8 mouse cellular contexts compared by ENCODE assay signal in the genomic region with DNA sequence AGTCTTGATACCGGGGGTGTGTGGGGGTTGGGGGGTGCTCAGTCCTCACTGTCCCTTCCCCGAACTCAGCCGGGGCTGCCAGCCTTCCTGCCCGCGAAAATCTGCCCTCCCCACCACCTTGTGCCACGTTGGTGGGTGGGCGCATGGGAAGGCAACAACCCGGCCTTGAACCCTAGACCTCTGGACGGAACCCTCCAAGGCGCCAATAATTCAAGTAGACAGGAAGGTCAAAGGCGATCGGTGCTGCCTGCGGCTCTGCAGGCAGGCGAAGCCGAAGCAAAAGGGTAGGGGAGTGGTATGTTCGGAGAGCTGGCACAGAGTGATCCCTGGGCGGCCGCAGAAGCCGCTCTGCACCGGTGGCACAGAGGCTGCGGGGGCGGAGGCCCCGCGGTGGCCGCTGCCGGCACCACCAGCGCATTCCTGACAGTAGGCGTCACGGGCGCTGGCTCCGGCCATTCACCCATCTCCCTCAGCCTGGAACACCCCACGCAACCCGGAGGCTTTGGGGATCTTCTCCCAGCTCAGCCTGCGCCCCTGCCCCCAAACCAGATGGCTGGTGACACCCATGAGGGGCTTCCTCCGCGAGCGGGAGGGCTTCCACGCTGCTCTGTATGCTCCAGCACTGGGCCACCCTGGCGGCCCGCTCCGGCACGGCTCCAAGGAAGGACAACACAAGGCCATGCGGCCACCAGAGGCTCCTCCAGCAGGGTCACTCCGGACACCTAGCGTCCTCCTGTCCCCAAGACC. TPM values are rescaled to one million over a fixed set of nuclear protein-coding genes. Genes with fewer than 3 reads are reported as not detected.
DNase-seq lines count a peak whose midpoint lies in the region; ATAC-seq lines count a peak whose summit lies in the region.

No protein-coding gene starts in this region.

- under 1% methylated on average over 44 of the region's 45 CpGs for WGBS in intestine, embryonic 14.5 days

- ATAC-seq in intestine, embryonic 14.5 days (replicated peaks; ENCODE audit: low FRiP score, low TSS enrichment, low read depth), result peak; percentile 77
- ATAC-seq in megakaryocyte, adult 5-6 weeks (ENCODE audit: poor library complexity, severe bottlenecking), result peak; percentile 43

- no peaks in the 10 kb centered on the region for H3K9me3 ChIP-seq in intestine, embryonic 14.5 days (ENCODE audit: control insufficient read depth, low read length)

- H3K27me3 ChIP-seq in intestine, embryonic 14.5 days (replicated peaks; ENCODE audit: control insufficient read depth, insufficient read depth, low read length), result no peaks in the 10 kb centered on the region

- peak overlapping the region; percentile 92 for H3K4me3 ChIP-seq in intestine, embryonic 14.5 days (ENCODE audit: low read depth, low read length)

- peak overlapping the region; percentile 65 for H3K4me2 ChIP-seq in intestine, embryonic 14.5 days (ENCODE audit: low read length)

- H3K36me3 ChIP-seq in intestine, embryonic 14.5 days (ENCODE audit: control insufficient read depth, insufficient read depth, low read length), result peaks cover 14% of the 10 kb centered on the region

- DNase-seq in adrenal gland, adult 2 months, result peak; percentile 93
- DNase-seq in embryo, embryonic 10 days (ENCODE audit: low spot score), result peak; percentile 82
- DNase-seq in gastrocnemius, postnatal 25 days, result peak; percentile 79
- DNase-seq in intestine, embryonic 14.5 days (ENCODE audit: low spot score), result peak; percentile 91
- peak; percentile 61 to 64 for DNase-seq in left cerebral cortex, postnatal 14 days (ENCODE audit: low spot score in 2 of 2)
- peak; percentile 58 to 71 for DNase-seq in right cerebral cortex, adult 2 months (ENCODE audit: low spot score in 2 of 2)
- DNase-seq in urinary bladder, postnatal 36 days (ENCODE audit: low spot score in 2 of 2), result peak; percentile 83 to 84

- peak overlapping the region; percentile 95 for H3K9ac ChIP-seq in intestine, embryonic 14.5 days (ENCODE audit: low read length)

- H3K27ac ChIP-seq in intestine, embryonic 14.5 days (ENCODE audit: low read depth), result peak overlapping the region; percentile 92

- intact Hi-C loops in left cerebral cortex, postnatal 14 days (cut with DNase I), result loop anchor here (5.0 kb wide), 2 partner anchors 175 to 840 kb away; no protein-coding TSS in a partner anchor

- peaks cover 27% of the 10 kb centered on the region for H3K4me1 ChIP-seq in intestine, embryonic 14.5 days (replicated peaks; ENCODE audit: control insufficient read depth, insufficient read depth, low read length)

RNA-seq across cellular contexts. Expression of a gene that starts 1.4 kb away (rescaled TPM):
- total RNA-seq in adrenal gland, adult 2 months (2021), result 10 to 100 TPM; 36.7 to 36.9 TPM
- 0.57 and 0.83 TPM in 2 replicates for polyA plus RNA-seq in adrenal gland, adult 2 months (2012; rRNA removed)
- 10 to 100 TPM in 1 of 2 experiments, 1 to 10 TPM in 1; 9.3 to 10.5 TPM for total RNA-seq in gastrocnemius, postnatal 25 days (2021)
- polyA plus RNA-seq in intestine, embryonic 14.5 days (2014; fragmentation: Nextera tagmentation; extraction: Ambion mirVana), result 85.0 and 104 TPM in 2 replicates
- total RNA-seq in left cerebral cortex, postnatal 14 days (2021), result 10 to 100 TPM; 17.6 to 22.8 TPM
- 60.3 and 62.9 TPM in 2 replicates for total RNA-seq in megakaryocyte, adult 5-6 weeks (2015)
- total RNA-seq in megakaryocyte, adult 5-6 weeks (2017), result 124 and 129 TPM in 2 replicates

Comparison
In these comparisons a context has a peak if more than half of its experiments do, and no peak if none do; other contexts are left out.
1. Peak in every context shown above with its lines: DNase-seq, ATAC-seq, H3K4me3 ChIP-seq and H3K27ac ChIP-seq.